16 mouse cellular contexts compared by ENCODE assay signal in the genomic region with DNA sequence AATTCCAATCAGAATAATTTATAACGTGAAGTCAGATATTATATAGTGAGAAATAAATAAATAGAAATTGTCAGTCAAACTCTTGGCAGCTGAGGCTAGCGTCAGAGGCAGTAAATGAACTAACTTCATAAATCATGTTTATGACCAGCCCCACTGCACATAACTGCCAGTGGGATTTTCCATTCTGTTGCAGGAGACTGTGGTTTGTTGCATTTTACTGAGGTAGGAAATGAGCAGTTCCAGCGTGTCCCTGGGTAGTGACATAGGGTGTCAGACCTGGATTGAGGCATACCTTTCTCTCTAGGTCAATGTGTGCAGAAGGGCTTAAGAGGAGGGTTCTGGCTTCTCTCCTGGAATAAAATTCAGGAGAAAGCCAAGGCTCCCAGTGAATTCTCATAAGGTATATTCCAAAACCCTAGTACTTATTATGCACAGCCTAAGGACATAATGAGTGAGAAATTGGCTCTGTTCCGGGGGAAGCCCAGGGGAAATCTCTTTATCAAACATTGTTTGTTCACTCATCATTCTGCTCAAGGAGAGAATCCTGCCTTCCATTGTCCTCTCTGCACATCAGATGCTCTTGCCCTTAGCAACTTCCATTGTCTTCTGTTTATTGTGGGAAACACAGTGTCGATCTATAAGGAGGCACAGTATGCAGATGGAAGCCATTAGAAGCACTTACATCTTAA.
"Had no signal": no experiment of that assay in that cellular context is flagged by ENCODE, and none has a peak within 500 bp of the region (broad histone marks: within the 10 kb centered on the region; RNA-seq: fewer than 3 reads in every experiment).

No protein-coding gene starts in this region.

- H3K4me1 ChIP-seq: kidney, embryonic 15.5 days; limb, embryonic 13.5 days; liver, embryonic 15.5 days; midbrain, embryonic 10.5 days had no signal

- H3K27ac ChIP-seq: kidney, embryonic 15.5 days; layer of hippocampus, adult 2 months; limb, embryonic 13.5 days; liver, embryonic 15.5 days; midbrain, embryonic 10.5 days had no signal

- H3K4me2 ChIP-seq: kidney, embryonic 15.5 days; limb, embryonic 13.5 days; liver, embryonic 11.5 days; liver, embryonic 15.5 days; lung, embryonic 14.5 days had no signal

- ATAC-seq: inflammation-experienced regulatory T-cells, adult 6 months; intestine, postnatal 0 days had no signal

- H3K9me3 ChIP-seq: kidney, embryonic 15.5 days; limb, embryonic 13.5 days; liver, embryonic 15.5 days; midbrain, embryonic 10.5 days had no signal

- H3K36me3 ChIP-seq: kidney, embryonic 15.5 days; limb, embryonic 13.5 days; liver, embryonic 15.5 days; midbrain, embryonic 10.5 days had no signal

- H3K9ac ChIP-seq: kidney, embryonic 15.5 days; limb, embryonic 13.5 days; liver, embryonic 15.5 days; lung, embryonic 14.5 days had no signal

- H3K4me3 ChIP-seq: kidney, embryonic 15.5 days; layer of hippocampus, adult 2 months; limb, embryonic 13.5 days; liver, embryonic 15.5 days; midbrain, embryonic 10.5 days; myocyte had no signal

- DNase-seq: kidney, postnatal 4 days; lung, embryonic 14.5 days; lung, postnatal 10 days; lung, postnatal 4 days; retina, postnatal 1 day; right cerebral cortex, postnatal 14 days; thymus, postnatal 4 days had no signal

- H3K27me3 ChIP-seq: kidney, embryonic 15.5 days; limb, embryonic 13.5 days; liver, embryonic 15.5 days had no signal
